Mouse (Mus musculus): Measurements from ENCODE around the gene D130043K22Rik. TPM values are rescaled to one million over a fixed set of nuclear protein-coding genes. Genes with fewer than 3 reads are reported as not detected.

The D130043K22Rik gene
- total RNA-seq, 2 experiments from 2014 or later = not detected

GRCm38 (mm10) chr13:24880704-24881103, 35.8 kb downstream of the D130043K22Rik start:
- intact Hi-C loops (cut with DNase I) = no loop called here
- no peak for DNase-seq (ENCODE audit: low spot score)

DNA sequence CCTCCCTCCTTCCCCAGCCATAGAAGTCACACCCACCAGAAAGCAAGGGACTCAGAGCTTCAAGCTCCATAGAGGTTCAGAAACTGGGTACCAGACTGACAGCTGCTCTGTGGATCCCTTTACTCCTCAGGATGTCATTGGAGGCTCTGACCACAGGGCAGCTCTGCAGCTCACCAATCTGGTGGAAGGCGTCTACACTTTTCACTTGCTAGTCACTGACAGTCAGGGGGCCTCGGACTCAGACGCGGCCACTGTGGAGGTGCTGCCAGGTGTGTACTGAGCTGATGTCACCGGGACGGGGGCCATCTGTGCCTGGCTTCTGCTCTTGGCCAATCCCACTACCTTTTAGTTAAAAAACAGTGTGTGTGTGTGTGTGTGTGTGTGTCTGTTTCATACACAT, 37.5 kb downstream of the D130043K22Rik start:
- no peak for DNase-seq (ENCODE audit: low spot score)

DNA sequence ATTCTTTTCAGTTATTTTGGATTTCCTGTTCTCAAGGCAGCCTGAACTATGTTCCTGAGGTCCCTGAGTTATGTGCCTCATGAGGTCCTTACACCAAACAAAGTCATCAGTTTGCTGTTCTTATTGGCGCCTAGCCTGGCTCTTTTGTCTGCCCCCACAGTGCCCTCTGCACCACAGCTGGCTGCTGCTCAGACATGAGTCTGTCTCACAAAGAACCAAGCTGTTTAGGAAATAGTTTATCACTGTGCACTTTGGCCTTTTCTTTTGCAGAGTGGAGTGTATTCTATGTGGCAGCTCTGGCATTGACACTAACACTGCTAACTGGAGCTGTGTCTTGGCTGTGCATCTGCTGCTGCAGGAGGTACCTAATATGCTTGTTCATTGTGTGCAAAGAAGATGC, 44.6 kb downstream of the D130043K22Rik start:
- intact Hi-C loops (cut with DNase I) = no loop called here
- DNase-seq (ENCODE audit: low spot score) = no peak

More for the DNA sequence above, 37.5 kb downstream of the D130043K22Rik start:
- intact Hi-C loops (cut with DNase I) = loop anchor here (2.0 kb wide), 1 partner anchor 36 kb away; no protein-coding TSS in a partner anchor

GRCm38 (mm10) chr13:24892516-24892915, 47.6 kb downstream of the D130043K22Rik start:
- intact Hi-C loops (cut with DNase I) = no loop called here
- no peak for DNase-seq (ENCODE audit: low spot score)

DNA sequence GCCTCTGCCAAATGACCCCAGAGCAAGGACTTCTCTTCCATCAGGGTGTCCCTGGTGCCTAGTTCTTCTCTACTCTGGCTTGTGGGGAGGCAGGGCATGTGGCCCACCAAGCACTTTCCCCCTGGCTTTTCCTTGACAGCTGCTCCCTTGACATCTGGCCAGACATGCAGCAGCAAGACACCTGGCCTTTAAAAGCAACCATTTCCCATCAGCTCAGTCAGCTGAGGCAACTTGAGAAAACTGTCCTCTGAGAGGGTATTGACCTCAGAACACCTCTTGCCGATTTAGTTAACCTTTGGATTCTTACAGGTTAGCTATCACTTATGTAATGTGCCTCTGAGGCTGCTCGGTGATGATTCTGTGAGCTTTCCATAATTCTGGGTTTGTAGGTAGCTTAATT, 48.9 kb downstream of the D130043K22Rik start:
- intact Hi-C loops (cut with DNase I) = no loop called here
- DNase-seq (ENCODE audit: low spot score) = no peak

GRCm38 (mm10) chr13:24901916-24902315, 57.0 kb downstream of the D130043K22Rik start:
- DNase-seq (ENCODE audit: low spot score) = no peak
- intact Hi-C loops (cut with DNase I) = no loop called here

- no peak for DNase-seq (ENCODE audit: low spot score)
- intact Hi-C loops (cut with DNase I) = no loop called here
Observed at GRCm38 (mm10) chr13:24903412-24903811, 58.5 kb downstream of the D130043K22Rik start.

DNA sequence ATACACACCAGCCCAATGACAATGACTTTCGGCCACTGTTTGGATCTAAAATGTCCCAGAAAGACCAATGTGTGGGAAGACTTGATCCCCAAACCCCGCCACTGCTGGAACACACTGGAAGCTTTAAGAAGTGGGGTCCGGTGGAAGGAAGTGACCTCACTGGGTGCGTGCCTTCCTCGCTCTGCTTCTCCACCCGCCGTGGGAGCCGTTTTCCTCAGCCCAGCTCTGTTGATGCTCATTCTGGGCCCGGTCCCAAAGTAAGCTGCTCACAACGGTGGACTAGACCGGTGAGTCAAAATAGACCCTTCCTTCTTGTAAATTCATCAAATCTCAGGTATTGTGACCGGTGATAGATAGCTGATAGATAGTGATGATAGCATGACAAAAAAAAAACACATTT, 60.5 kb downstream of the D130043K22Rik start:
- intact Hi-C loops (cut with DNase I) = no loop called here
- no peak for DNase-seq (ENCODE audit: low spot score)

DNA sequence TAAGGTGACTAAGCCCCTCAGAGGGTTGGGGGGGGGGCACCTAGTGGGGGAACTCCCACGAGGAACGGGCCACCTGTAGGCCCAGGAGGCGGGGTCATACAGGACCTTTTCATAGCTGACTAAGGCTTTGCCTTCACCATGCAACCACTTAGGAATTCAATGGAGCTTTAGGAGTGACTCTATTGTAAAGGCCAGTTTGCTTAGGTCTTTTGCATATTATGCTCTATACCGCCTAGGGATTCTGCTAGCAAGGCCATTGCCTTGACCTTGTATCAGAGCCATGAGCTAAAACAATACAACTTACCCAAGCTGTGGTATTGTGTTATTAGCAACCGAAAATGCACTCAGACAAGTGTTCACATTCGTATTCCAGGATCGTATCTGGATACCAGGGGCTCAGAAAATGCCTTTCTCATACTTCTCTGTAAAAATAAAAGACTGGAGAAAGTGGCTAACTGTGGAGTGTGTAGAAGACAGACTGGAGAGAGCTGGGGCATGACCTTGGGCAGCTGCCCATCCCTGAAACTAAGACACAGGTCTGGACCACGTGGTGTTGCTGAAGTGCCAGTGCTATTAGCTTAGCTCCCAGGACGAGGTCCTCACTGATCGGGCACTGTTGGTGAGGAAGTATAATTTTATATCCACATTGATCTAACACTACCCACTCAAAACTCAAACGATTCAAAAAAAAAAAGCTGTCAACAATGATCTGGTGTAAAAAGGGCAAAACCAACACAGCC, 62.1 kb downstream of the D130043K22Rik start:
- DNase-seq (ENCODE audit: low spot score) = no peak
- intact Hi-C loops (cut with DNase I) = no loop called here

GRCm38 (mm10) chr13:24909112-24909511, 64.2 kb downstream of the D130043K22Rik start:
- no peak for DNase-seq (ENCODE audit: low spot score)
- intact Hi-C loops (cut with DNase I) = no loop called here

DNA sequence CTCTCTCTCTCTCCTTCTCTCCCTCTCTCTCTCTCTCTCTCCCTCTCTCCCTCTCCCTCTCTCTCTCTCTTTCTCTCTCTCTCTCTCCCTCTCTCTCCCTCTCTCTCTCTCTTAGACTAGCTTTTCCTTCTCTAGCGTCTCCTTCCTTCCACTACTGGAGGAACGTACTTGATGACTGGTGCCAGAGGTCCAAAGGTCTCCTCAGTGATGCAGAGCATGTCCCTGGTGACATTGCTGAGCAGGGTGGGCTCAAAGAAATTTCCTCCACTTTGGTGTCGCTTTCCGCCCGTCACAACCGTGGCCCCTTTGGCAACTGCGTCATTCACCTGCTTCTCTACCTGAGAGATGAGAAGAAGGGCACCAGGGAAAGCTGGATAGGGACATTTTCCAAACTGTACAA, 68.6 kb downstream of the D130043K22Rik start:
- intact Hi-C loops (cut with DNase I) = no loop called here
- DNase-seq (ENCODE audit: low spot score) = no peak

DNA sequence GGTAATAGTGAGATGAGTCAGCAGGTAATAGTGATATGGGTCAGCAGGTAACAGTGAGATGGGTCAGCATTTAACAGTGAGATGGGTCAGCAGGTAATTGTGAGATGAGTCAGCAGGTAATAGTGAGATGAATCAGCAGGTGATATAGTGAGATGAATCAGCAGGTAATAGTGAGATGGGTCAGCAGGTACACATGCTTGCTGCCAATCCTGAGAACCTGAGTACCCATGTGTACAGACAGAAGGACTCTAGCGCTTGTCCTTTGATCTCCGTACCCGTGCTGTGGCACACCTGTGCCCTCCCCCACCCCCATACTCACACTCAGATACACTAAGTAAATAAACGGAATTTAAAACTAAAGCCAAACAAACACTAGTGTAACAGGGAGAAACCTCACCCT, 70.0 kb downstream of the D130043K22Rik start:
- DNase-seq (ENCODE audit: low spot score) = no peak
- intact Hi-C loops (cut with DNase I) = no loop called here

DNA sequence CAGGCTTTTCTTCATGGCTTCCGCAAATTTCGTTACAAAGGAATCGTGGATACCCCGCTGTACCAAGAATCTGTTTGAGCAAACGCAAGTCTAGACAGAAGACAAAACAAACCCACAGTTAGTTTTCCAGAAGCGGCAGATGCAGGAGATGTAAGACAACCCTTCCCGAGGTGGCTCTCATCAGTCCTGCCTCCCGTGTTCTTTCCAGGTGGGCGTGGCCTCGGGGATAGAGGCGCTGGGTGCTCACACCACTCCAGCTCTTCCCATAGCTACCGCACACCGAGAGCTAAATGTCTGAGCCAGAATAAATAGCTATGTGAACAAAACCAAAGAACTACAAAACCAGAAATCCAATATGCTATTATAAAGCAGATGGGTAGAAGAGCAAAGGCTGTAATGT, 70.9 kb downstream of the D130043K22Rik start:
- intact Hi-C loops (cut with DNase I) = no loop called here
- DNase-seq (ENCODE audit: low spot score) = no peak

- DNase-seq (ENCODE audit: low spot score) = no peak
- intact Hi-C loops (cut with DNase I) = loop anchor here (2.0 to 10.0 kb wide), 2 partner anchors 196 to 438 kb away; no protein-coding TSS in a partner anchor
Observed at GRCm38 (mm10) chr13:24920333-24920977, 75.5 kb downstream of the D130043K22Rik start.

GRCm38 (mm10) chr13:24921281-24921680, 76.3 kb downstream of the D130043K22Rik start:
- no peak for DNase-seq (ENCODE audit: low spot score)
- intact Hi-C loops (cut with DNase I) = loop anchor here (2.0 to 10.0 kb wide), 2 partner anchors 196 to 438 kb away; no protein-coding TSS in a partner anchor

DNA sequence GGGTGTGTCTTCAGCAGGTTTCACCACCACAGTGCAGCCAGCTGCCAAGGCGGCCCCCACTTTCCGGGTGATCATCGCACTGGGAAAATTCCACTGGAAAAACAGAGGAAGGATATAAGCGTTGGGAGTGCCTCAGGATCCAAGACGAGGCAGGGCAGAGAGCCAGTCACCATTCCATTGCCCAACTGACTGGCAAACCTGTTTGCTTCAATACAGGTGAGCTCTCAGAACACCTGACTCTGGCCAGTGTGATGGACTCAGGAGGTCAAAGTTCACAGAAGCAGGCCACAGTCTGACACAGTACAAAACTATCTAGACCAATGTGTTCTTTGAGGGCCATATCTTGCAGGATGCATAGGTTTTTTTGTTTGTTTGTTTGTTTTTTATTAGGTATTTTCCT, 79.1 kb downstream of the D130043K22Rik start:
- intact Hi-C loops (cut with DNase I) = loop anchor here (10.0 kb wide), 1 partner anchor 199 kb away; no protein-coding TSS in a partner anchor
- DNase-seq (ENCODE audit: low spot score) = no peak

- intact Hi-C loops (cut with DNase I) = loop anchor here (10.0 kb wide), 1 partner anchor 184 kb away; no protein-coding TSS in a partner anchor
- no peak for DNase-seq (ENCODE audit: low spot score)
Observed at GRCm38 (mm10) chr13:24930591-24930990, 85.7 kb downstream of the D130043K22Rik start.

DNA sequence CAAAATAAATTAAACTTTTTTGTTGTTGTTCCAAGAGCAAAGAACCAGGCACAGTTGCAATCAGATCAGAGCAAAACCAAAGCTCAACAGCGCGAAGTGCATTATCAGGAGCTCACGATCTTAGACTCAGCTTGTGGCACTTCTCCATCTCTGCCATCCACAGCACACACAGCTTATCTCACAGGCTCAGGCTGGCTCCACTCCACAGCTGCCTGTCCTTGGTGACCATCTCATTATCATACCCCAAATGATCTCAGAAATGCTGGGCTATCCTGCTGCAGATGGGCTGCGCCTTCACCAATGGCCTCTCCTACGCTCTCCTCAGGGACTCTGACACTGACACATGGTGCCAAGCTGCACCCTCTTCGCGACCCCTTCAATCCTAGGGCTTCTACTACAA, 88.3 kb downstream of the D130043K22Rik start:
- no peak for DNase-seq (ENCODE audit: low spot score)
- intact Hi-C loops (cut with DNase I) = loop anchor here (10.0 kb wide), 1 partner anchor 182 kb away; no protein-coding TSS in a partner anchor

GRCm38 (mm10) chr13:24936772-24937107, 91.8 kb downstream of the D130043K22Rik start:
- intact Hi-C loops (cut with DNase I) = loop anchor here (10.0 kb wide), 1 partner anchor 178 kb away; no protein-coding TSS in a partner anchor
- no peak for DNase-seq (ENCODE audit: low spot score)

DNA sequence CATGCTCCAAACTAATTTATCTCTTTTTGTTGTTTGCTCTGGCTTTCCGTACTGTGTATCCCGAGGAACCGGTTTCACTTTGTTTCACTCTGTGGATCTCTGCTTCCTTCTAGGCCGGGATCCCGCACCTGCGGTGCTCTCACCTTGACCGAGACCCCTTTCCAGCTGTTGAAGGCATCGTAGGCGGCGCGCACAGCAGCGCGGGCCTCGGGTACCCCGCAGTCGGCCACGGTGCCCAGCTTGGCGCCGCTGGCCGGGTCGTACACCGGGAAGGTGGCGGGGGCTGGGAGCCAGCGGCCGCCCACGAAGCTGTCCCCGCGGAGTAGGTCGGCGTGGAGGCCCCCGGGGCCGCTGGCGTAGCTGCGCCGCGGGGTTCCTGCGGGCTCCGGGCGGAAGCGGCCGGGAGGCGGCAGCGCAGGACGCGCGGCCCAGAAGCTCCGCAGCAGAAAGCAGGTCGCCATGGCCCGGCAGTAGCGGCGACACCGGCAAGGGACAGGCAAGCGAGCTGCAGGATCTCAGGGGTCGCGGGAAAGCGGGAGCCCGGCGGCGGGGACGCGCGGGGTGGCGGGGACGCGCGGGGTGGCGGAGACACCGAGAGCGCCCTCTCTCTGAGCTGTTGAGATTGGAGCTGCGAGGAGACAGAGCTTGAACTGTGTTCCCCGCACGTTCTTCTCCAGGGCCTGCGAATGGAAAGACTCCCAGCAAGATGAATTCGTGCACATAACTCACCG, 92.3 kb downstream of the D130043K22Rik start, which contains the start of gene Aldh5a1:
Gene Aldh5a1, minus strand, starts transcription at position 554 of the 731 bp plus-strand sequence.
- DNase-seq (ENCODE audit: low spot score) = peak; percentile 46
- intact Hi-C loops (cut with DNase I) = loop anchor here (10.0 kb wide), 1 partner anchor 178 kb away; no protein-coding TSS in a partner anchor
